Mouse (Mus musculus) adrenal gland, adult 18-20 months (tissue): ENCODE measurements around the gene Lin7b. TPM values are rescaled to one million over a fixed set of nuclear protein-coding genes. Genes with fewer than 3 reads are reported as not detected.

Experiments used
- DNase-seq, 2 experiments: peaks; one replicate each; pipeline ENCODE4 v3.0.0; 2021 to 2022; ENCODE audit warnings: low spot score in 2 of 2
- total RNA-seq, 2 experiments: library from RNA; stranded (reverse); gene quantifications; 1 replicate in 1 of 2; 2 replicates in 1 of 2; pipeline ENCODE4 v1.2.3; 2021

Gene Lin7b
- total RNA-seq, 2 experiments from 2014 or later, result 1.3 to 1.7 TPM

- no peak for DNase-seq
These were observed 14.9 kb downstream of the Lin7b start for GRCm38 (mm10) chr7:45355318-45356020.

GRCm38 (mm10) chr7:45353041-45353440 is 17.3 kb downstream of the Lin7b start:
- no peak for DNase-seq

GRCm38 (mm10) chr7:45346905-45347304 is 23.5 kb downstream of the Lin7b start:
- no peak for DNase-seq

- no peak for DNase-seq
These were observed 26.8 kb downstream of the Lin7b start for GRCm38 (mm10) chr7:45343543-45343942.

- no peak for DNase-seq
These were observed 28.3 kb downstream of the Lin7b start for GRCm38 (mm10) chr7:45342081-45342480.

GRCm38 (mm10) chr7:45341303-45341702 is 29.1 kb downstream of the Lin7b start:
- DNase-seq, result peak; percentile 57 to 62

- DNase-seq, result no peak
These were observed 29.7 kb downstream of the Lin7b start for GRCm38 (mm10) chr7:45340669-45341068.

GRCm38 (mm10) chr7:45340066-45340442 is 30.3 kb downstream of the Lin7b start:
- DNase-seq, result no peak

GRCm38 (mm10) chr7:45339410-45340065 is 30.8 kb downstream of the Lin7b start:
- DNase-seq, result peak; percentile 41 to 53

GRCm38 (mm10) chr7:45338161-45338911 is 32.0 kb downstream of the Lin7b start:
- no peak for DNase-seq

GRCm38 (mm10) chr7:45337469-45337868 is 32.9 kb downstream of the Lin7b start:
- no peak for DNase-seq

GRCm38 (mm10) chr7:45336319-45336718 is 34.1 kb downstream of the Lin7b start:
- no peak for DNase-seq

- DNase-seq, result no peak
These were observed 35.3 kb downstream of the Lin7b start, which contains the start of gene Hrc for GRCm38 (mm10) chr7:45335056-45335455. TSS of gene Hrc (plus strand) at chr7:45335290.

- no peak for DNase-seq
These were observed 35.8 kb downstream of the Lin7b start for GRCm38 (mm10) chr7:45334605-45335004.

- peak; percentile 84 to 86 for DNase-seq
These were observed 36.9 kb downstream of the Lin7b start, which contains the start of gene Trpm4 for GRCm38 (mm10) chr7:45333431-45333982. TSS of gene Trpm4 (minus strand) at chr7:45333780.

- DNase-seq, result peak in 1 of 2 experiments; percentile 35
These were observed 37.5 kb downstream of the Lin7b start for GRCm38 (mm10) chr7:45332685-45333425.

- DNase-seq, result no peak
These were observed 38.9 kb downstream of the Lin7b start for GRCm38 (mm10) chr7:45331502-45331901.

- DNase-seq, result no peak
These were observed 41.4 kb downstream of the Lin7b start for GRCm38 (mm10) chr7:45328841-45329475.

- no peak for DNase-seq
These were observed 44.6 kb downstream of the Lin7b start for GRCm38 (mm10) chr7:45325800-45326199.

- DNase-seq, result no peak
These were observed 47.3 kb downstream of the Lin7b start for GRCm38 (mm10) chr7:45323069-45323468.
